Mouse (Mus musculus): ENCODE measurements around the gene Cir1.

DNA sequence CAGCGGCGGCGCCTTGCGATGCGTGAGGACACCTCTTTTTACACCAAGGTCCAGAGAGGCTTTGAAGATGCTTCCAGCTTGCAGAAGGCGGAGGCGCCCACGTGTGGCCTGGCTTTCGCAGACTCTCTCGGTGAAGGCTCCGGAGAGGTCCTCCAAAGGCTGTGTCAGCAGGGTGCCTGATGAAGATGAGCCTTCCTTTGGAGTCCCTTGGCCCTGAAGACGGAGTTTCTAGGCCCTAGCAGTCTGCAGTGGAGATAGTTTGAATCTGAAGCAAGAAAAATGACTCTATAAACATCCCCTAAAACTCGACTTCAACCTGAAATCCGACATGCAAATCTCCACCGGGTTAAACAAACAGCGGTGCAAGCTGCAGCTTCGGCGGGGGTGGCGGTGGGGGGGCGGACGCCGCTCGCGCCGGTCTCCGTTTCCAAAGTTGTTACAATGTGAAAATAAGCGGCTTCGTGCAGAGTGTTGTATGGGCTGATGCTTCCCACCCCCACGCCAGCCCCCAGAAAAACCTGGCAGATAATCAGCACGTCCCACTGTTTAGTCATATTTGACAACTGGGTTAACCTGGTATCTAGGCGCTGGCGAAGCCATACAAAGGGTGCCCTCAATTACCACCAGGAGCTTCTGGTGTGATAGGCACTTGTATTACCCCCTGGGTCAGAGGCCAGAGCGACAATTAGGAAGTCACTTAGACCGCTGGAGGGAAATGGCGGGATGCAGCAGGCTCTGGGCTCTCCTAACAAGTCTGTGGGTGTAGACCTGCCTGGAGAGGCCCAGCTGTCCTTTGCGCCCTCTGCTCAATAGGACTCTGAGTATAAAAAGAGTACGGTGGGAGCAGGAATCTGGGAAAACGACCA lies 41.7 kb downstream of the Cir1 start:
- TF ChIP-seq MEF2A (IDR thresholded peaks at IDR 0.05; ENCODE audit: borderline replicate concordance, low read depth, low read length): no peak
- no peak for TF ChIP-seq EP300 (IDR thresholded peaks at IDR 0.05; ENCODE audit: low read length)
- no peak for TF ChIP-seq JUND (conservative IDR thresholded peaks at IDR 0.05; ENCODE audit: low read depth, low read length)
- no peak for TF ChIP-seq MAX (IDR thresholded peaks at IDR 0.05; ENCODE audit: low read length)
- TF ChIP-seq POLR2A (IDR thresholded peaks at IDR 0.05; ENCODE audit: low read depth, low read length): no peak
- no peak for TF ChIP-seq RCOR1 (conservative IDR thresholded peaks at IDR 0.05; ENCODE audit: low read depth, low read length)
- TF ChIP-seq CTCF (conservative IDR thresholded peaks at IDR 0.05 in 1 of 2, IDR thresholded peaks at IDR 0.05 in 1 of 2; ENCODE audit: low read depth in 2 of 2, low read length in 2 of 2): no peak
- no peak for TF ChIP-seq ZNF384 (IDR thresholded peaks at IDR 0.05; ENCODE audit: low read depth, low read length)
- no peak for TF ChIP-seq E2F4 (IDR thresholded peaks at IDR 0.05; ENCODE audit: insufficient replicate concordance, low read depth, low read length)
- no peak for TF ChIP-seq SMC3 (IDR thresholded peaks at IDR 0.05; ENCODE audit: low read depth, low read length)
- TF ChIP-seq BHLHE40 (IDR thresholded peaks at IDR 0.05; ENCODE audit: low read depth, low read length): no peak

Data from CH12.LX (cell line).